Mouse (Mus musculus) midbrain, embryonic 10.5 days (tissue): ENCODE results near the gene Fstl4. TPM values are rescaled to one million over a fixed set of nuclear protein-coding genes. Genes with fewer than 3 reads are reported as not detected.
"Not testable (repeated sequence)": the region's sequence is repeated elsewhere in the genome, so short reads cannot be mapped to it uniquely, and the experiment has no call there.

ENCODE experiments used
- DNase-seq: peaks from one replicate; pipeline ENCODE4 v3.0.0-alpha.2; 2017; ENCODE audit warnings: low spot score
- H3K27ac ChIP-seq: fragments of 300-500 bp; sonication (generic); replicated peaks from 2 replicates; pipeline ENCODE4 v1.5.1; 2016; ENCODE audit warnings: mild to moderate bottlenecking
- H3K27me3 ChIP-seq: fragments of 300-500 bp; sonication (generic); 2 replicates; pipeline ENCODE4 v1.6.1; 2016; ENCODE audit warnings: low read depth, mild to moderate bottlenecking; ENCODE audit not compliant: poor library complexity, severe bottlenecking
- H3K36me3 ChIP-seq: fragments of 300-500 bp; sonication (generic); 2 replicates; pipeline ENCODE4 v1.6.1; 2016; ENCODE audit warnings: mild to moderate bottlenecking, moderate library complexity
- H3K4me1 ChIP-seq: fragments of 300-500 bp; sonication (generic); 2 replicates; pipeline ENCODE4 v1.6.1; 2016
- H3K4me3 ChIP-seq: fragments of 300-500 bp; sonication (generic); 2 replicates; pipeline ENCODE4 v1.5.1; 2016; ENCODE audit warnings: mild to moderate bottlenecking, moderate library complexity
- H3K9me3 ChIP-seq: fragments of 300-500 bp; sonication (generic); replicated peaks from 2 replicates; pipeline ENCODE4 v1.6.1; 2016; ENCODE audit warnings: mild to moderate bottlenecking
- WGBS: fragments of 180-500 bp; shearing (Covaris S2); methylation state at CpG from one replicate; pipeline ENCODE4 v1.1.7; 2016; 5-methylcytosine and 5-hydroxymethylcytosine counted together
- polyA plus RNA-seq: library from polyadenylated mRNA; unstranded; fragments of >200 nt; fragmentation: Nextera tagmentation; extraction: Ambion mirVana; gene quantifications from 2 replicates; pipeline ENCODE4 v1.2.1, GENCODE M21; 2016

Fstl4 gene
- polyA plus RNA-seq, 1 experiment from 2014 or later = 0.59 TPM

GRCm38 (mm10) chr11:53184698-53185097 lies 420.3 kb downstream of the Fstl4 start:
- H3K4me3 ChIP-seq = no peak overlapping the region
- no peaks in the 10 kb centered on the region for H3K36me3 ChIP-seq
- H3K27ac ChIP-seq = no peak overlapping the region
- peaks cover 5% of the 10 kb centered on the region for H3K4me1 ChIP-seq
- DNase-seq = no peak
- WGBS = 80% methylated on average over 5 of the region's 5 CpGs
- H3K27me3 ChIP-seq = no peaks in the 10 kb centered on the region
- no peaks in the 10 kb centered on the region for H3K9me3 ChIP-seq

- H3K27ac ChIP-seq = no peak overlapping the region
- WGBS = 78% methylated on average over 5 of the region's 5 CpGs
- no peak for DNase-seq
These were observed 423.1 kb downstream of the Fstl4 start for GRCm38 (mm10) chr11:53187427-53188140.

DNA sequence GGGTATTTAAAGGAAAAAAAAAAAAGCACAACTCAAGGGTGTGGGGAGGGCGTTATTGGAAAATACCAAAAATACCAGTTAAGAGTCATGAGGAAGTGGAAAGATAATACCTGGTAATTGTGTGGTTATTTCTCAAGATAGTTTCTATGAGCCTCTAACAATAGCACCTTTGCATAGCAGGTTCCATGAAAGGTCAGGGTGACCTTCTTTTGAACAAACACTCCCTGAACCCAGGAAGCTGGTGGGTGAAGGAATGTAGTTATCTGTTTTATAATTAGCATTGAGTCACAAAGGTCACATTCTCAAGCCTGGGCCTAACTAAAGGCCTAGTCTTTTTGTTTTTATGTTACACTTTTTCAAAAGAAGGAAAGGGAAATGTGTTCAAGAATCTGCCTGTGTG lies 432.1 kb downstream of the Fstl4 start:
- H3K9me3 ChIP-seq, H3K27ac ChIP-seq, H3K27me3 ChIP-seq, H3K36me3 ChIP-seq, H3K4me1 ChIP-seq, DNase-seq, H3K4me3 ChIP-seq: not testable (repeated sequence)
- WGBS = 86% methylated on average over 1 of the region's 1 CpGs

More at GRCm38 (mm10) chr11:53187427-53188140, 423.1 kb downstream of the Fstl4 start:
- no peaks in the 10 kb centered on the region for H3K36me3 ChIP-seq
- H3K27me3 ChIP-seq = no peaks in the 10 kb centered on the region
- H3K4me1 ChIP-seq = peaks cover 8% of the 10 kb centered on the region
- H3K9me3 ChIP-seq = no peaks in the 10 kb centered on the region
- no peak overlapping the region for H3K4me3 ChIP-seq

DNA sequence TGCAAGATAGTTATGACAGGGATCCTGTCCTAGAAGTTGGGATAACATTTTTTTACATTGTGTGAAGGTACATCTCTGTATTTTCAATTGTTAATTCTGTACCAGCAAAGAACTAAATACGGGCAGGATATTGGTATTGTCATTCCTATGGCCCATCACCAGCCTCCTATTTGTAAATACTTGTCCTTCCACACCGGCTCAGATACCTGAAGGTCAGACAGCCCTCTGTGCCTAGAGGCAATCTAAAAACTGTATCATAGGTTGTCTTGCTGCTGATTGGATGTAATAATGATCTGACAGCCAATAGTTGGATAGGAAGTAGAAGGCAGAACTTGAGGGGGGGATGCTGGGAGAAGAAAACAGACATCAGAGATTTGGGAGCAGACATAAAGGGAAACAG lies 432.7 kb downstream of the Fstl4 start:
- no peak overlapping the region for H3K27ac ChIP-seq
- H3K36me3 ChIP-seq = no peaks in the 10 kb centered on the region
- H3K4me1 ChIP-seq = peaks cover 5% of the 10 kb centered on the region; the same call in 1 of the 2 replicates
- H3K4me3 ChIP-seq = no peak overlapping the region
- DNase-seq = no peak
- WGBS = 90% methylated on average over 2 of the region's 2 CpGs
- H3K9me3 ChIP-seq = no peaks in the 10 kb centered on the region
- H3K27me3 ChIP-seq = no peaks in the 10 kb centered on the region

DNA sequence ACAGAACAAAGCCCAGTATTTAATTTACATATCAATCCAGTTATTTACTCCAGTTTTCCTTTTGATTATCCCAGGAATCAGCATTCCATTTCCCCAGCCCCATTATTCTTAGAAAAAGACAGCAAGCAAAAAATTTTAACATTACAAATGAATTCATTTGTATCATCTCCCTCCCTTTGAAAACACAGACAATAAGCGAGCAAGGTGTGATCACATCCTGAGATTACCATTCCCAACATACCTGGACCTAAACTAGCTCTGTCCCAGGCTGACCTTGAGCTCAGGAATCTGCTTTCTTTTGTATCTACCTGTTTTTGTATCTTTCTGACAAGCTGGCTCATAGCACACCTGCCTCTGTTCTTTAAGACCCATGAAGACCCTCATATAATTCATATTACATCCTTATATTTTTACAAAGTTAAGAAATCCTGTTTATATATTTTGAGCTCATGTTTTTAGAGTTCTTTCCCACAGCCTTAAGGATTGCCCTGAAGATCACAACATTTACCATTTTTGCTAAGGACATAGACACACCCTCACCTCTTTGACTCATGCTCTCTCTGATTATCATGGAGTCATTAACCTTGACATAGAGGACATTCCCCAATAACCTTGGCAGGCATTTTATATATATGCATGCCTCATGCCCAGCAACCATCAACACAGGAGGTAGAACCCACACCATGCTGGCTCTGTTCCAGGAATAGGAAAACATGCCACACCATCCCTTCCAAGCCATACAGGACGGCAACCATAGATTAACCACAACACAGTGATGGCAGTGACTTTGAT lies 438.2 kb downstream of the Fstl4 start:
- Histone ChIP-seq H3K9me3 (no peaks in the 10 kb centered on the region), H3K27ac (no peak overlapping the region), H3K4me1 (no peaks in the 10 kb centered on the region), H3K27me3 (no peaks in the 10 kb centered on the region), H3K4me3 (no peak overlapping the region), H3K36me3 (no peaks in the 10 kb centered on the region)
- whole genome bisulfite sequencing = 91% methylated on average over 2 of the region's 2 CpGs
- no peak for DNase-seq

DNA sequence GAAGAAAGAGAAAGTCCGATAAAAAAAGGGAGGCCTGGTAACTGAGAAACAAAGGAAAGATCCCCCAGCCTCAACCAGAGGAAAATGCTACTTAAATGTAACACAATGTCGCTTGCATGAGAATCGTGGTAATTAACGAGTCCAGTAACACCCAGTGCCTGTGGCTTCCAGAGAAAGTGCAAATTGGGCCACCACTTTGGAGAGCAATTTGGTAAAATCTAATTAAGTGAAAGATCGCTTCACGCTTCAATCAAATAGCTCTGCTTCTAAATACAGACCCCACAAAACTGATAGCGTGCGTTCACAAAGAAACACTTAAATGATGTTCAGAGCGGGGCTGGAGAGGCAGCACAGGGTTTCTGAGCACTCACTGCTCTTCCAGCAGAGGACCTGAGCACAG lies 446.4 kb downstream of the Fstl4 start:
- WGBS = 84% methylated on average over 9 of the region's 9 CpGs
- DNase-seq = no peak
- Histone ChIP-seq H3K27me3 (no peaks in the 10 kb centered on the region), H3K4me3 (no peak overlapping the region), H3K27ac (no peak overlapping the region), H3K9me3 (no peaks in the 10 kb centered on the region), H3K4me1 (no peaks in the 10 kb centered on the region), H3K36me3 (no peaks in the 10 kb centered on the region)

DNA sequence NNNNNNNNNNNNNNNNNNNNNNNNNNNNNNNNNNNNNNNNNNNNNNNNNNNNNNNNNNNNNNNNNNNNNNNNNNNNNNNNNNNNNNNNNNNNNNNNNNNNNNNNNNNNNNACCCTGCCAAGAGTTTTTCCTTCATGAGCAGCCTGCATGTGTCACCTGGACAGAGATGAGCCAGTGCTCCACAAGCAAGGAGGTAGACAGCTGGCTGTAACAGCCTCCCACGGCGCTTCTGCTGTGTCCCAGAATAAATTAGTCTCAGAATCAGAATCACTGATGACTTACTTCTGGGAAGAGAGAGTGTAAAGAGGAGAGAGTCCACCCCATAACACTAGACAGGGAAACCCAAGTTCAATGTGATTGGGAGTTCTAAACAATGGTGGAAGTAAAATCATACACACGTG lies 464.6 kb downstream of the Fstl4 start:
- DNase-seq = no peak
- H3K4me1 ChIP-seq = no peaks in the 10 kb centered on the region
- H3K27ac ChIP-seq = no peak overlapping the region
- H3K9me3 ChIP-seq = no peaks in the 10 kb centered on the region
- no peaks in the 10 kb centered on the region for H3K36me3 ChIP-seq
- WGBS = 93% methylated on average over 3 of the region's 3 CpGs
- H3K27me3 ChIP-seq = no peaks in the 10 kb centered on the region
- H3K4me3 ChIP-seq = no peak overlapping the region

DNA sequence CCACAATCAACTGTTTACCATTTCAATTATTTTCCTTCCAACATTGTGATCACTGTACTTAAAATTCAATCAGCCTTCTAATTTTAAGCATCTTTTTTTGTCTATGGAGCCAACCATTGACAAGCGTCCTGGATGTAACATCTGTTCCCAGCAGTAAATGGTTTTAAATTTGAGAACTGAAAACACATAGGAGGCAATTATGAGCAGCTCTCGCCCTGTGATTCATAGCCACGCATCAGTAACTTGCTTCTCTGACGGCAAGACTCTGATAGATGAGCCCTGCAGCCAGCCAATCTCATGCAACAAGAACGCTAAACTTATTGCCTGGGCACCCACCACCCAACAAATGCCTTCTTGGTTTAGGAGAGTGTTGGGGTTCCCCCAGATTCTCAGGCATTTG lies 467.4 kb downstream of the Fstl4 start:
- H3K27me3 ChIP-seq = no peaks in the 10 kb centered on the region
- H3K4me1 ChIP-seq = no peaks in the 10 kb centered on the region
- H3K36me3 ChIP-seq = no peaks in the 10 kb centered on the region
- H3K27ac ChIP-seq = no peak overlapping the region
- no peak overlapping the region for H3K4me3 ChIP-seq
- no peak for DNase-seq
- no peaks in the 10 kb centered on the region for H3K9me3 ChIP-seq
- 84% methylated on average over 5 of the region's 5 CpGs for WGBS

DNA sequence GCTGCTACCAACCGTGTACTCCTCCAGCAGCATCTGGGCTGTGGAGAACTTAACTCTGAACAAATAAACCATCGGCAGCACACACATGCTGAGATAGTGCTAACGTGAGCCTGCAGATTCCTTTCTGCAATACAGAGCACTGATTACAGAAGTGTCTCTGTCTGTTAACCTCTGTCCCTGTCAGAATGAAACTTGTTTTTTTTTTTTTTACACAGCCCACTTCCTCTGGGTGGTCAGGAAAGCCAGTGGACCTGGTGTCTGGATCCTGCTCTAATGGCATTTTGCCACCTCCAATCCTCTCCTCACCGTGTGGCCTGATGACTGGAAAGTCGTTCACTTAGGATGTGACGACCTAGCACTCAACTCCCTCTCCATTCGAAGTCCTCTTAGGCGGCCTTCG lies 469.2 kb downstream of the Fstl4 start:
- Histone ChIP-seq H3K27me3 (no peaks in the 10 kb centered on the region), H3K36me3 (no peaks in the 10 kb centered on the region), H3K4me3 (no peak overlapping the region), H3K9me3 (no peaks in the 10 kb centered on the region), H3K4me1 (no peaks in the 10 kb centered on the region), H3K27ac (no peak overlapping the region)
- no peak for DNase-seq
- 81% methylated on average over 9 of the region's 9 CpGs for WGBS
